Mouse (Mus musculus) thymus, postnatal 0 days (tissue): Measurements from ENCODE around the gene Cyp2d11. TPM values are rescaled to one million over a fixed set of nuclear protein-coding genes. Genes with fewer than 3 reads are reported as not detected.

Source experiments
- DNase-seq: peaks from one replicate; pipeline ENCODE4 v3.0.0-alpha.2; 2015; ENCODE audit warnings: low spot score
- polyA plus RNA-seq: library from polyadenylated mRNA; unstranded; fragments of >200 nt; fragmentation: Nextera tagmentation; extraction: Ambion mirVana; gene quantifications from 2 replicates; pipeline ENCODE4 v1.2.1, GENCODE M21; 2015

The Cyp2d11 gene
- polyA plus RNA-seq, 1 experiment from 2014 or later = not detected

DNA sequence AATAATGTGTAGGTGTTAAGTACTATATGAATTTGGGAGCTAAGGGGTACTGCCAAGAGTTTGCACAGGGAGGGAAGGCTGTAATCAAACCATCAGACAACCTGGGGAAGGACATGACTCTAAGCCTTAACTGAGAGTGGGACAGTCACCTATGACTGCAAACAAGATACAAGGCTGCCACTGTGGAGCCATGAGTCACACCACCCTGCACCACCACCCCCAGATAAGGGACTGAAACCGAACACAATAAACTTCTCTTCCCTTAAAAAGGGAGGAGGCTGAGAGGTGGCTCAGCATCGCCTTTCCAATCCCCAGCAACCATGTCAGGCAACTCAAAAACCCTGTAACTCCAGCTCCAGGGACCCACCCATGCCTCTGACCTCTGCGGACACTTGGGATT is 42.3 kb downstream of the Cyp2d11 start:
- no peak for DNase-seq

- DNase-seq = no peak
Observed at GRCm38 (mm10) chr15:82350349-82350748, 43.5 kb downstream of the Cyp2d11 start.

DNA sequence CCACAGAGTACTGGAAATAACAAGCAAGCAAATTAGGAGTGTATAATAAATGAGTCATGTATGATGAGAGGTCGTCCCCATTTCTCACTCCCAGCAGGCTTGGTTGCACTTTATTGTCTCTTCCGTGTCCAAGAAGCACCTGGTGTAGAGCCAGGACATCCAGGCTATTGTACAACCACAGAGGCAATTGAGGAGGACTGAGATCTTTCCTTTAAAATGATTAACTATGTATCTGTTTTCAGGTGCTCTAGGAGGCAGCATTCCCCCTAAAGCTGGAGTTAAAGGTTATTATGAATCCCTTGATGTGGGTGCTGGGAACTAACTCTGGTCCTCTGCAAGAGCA is 44.9 kb downstream of the Cyp2d11 start:
- no peak for DNase-seq

- DNase-seq = no peak
Observed at GRCm38 (mm10) chr15:82348258-82348998, 45.4 kb downstream of the Cyp2d11 start.

GRCm38 (mm10) chr15:82347852-82348251 is 46.0 kb downstream of the Cyp2d11 start:
- no peak for DNase-seq

- DNase-seq = no peak
Observed at GRCm38 (mm10) chr15:82347303-82347676, 46.5 kb downstream of the Cyp2d11 start.

DNA sequence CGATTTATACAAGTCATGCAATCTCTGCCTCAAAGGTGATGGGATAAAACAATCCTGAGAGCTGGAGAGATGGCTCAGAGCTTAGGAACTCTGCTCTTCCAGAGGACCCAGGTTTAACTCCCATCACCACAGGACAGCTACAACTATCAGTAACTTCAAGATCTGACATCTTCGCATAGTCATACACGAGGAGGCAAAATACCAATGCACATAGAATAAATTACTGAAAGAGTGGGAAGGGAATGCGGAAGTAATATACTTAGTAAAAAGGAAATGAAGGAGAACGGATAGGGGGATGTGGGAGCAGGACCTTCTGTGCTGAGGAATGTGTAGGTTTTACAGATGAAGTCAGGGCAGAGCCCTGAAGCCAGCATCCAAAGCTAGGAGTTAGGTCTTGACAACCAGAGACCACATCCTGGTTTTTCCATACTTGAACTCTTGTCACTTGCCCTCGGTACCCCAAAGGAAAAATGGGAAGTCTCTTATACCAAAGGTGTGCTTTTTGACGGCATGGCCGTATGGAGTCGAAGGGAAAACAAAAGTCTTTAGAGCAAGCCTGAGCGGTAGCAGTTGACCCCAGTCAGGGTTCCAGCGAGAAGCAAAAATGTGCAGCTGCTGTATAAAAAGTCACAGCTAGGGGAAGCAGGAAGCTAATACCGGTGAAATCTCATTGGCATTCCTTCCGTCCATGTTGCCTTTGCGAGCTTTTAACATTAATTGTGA is 47.1 kb downstream of the Cyp2d11 start:
- DNase-seq = no peak

- DNase-seq = peak; percentile 99
Observed at GRCm38 (mm10) chr15:82345820-82346470, 47.9 kb downstream of the Cyp2d11 start.

DNA sequence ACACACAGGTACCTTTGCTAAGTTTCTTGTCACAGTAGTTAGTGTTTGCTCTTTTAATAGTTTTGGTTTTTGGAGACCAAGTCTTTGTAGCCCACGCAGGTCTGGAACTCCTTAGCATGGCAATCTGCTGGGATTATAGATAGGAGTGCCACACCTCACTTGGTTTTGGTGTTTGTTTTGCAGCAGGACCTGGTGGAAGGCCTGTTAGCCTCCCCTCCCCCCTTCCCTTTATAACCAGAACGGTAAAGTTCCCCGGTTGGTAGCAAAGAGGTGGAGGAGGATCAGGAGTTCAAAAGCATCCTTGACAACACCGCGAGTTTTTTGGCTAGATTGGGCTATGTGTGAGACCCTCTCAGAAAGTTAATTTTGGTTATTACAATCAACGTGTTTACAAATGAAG is 48.9 kb downstream of the Cyp2d11 start:
- no peak for DNase-seq

- no peak for DNase-seq
Observed at GRCm38 (mm10) chr15:82343368-82344287, 50.2 kb downstream of the Cyp2d11 start.

DNA sequence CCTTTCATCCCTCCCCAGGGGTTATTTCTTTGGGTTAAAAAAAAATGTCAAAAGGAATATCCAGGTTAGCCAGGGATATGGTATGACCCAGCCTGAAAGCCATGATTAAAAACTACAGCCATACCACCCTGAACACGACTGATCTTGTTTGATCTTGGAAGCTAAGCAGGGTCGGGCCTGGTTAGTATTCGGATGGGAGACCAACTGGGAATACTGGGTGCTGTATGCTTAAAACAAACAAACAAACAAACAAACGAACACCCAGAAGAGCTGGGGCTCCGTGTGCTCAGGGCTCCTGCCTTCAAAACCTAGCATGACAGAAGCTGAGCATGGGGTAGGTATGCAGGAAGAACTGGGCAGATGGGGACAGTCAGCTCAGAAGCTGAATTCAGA is 51.3 kb downstream of the Cyp2d11 start:
- DNase-seq = no peak

GRCm38 (mm10) chr15:82341675-82342542 is 51.9 kb downstream of the Cyp2d11 start:
- peak; percentile 60 for DNase-seq

DNA sequence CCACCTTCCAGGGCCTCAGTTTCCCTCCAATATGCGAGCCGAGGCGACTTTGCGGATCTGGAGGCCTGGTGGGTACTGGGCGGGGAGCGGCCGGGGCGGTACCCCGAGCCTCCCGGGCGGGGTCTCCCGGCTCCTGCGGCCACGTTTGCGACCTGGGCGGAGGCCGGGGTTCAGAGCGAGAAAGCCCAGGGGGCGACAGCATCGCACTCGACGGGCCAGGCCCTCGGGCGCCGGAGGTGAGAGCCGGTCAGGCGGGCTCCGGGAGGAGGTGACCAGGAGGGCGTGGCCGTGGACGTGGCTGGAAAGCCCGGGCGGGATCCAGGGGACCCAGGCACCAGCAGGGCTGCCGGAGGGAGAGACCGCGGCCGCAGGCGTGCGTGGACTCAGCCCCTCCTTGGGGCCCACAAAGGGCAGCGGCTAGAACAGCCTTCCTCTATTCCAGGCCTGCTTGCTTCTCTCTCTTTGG is 52.8 kb downstream of the Cyp2d11 start:
- DNase-seq = no peak

DNA sequence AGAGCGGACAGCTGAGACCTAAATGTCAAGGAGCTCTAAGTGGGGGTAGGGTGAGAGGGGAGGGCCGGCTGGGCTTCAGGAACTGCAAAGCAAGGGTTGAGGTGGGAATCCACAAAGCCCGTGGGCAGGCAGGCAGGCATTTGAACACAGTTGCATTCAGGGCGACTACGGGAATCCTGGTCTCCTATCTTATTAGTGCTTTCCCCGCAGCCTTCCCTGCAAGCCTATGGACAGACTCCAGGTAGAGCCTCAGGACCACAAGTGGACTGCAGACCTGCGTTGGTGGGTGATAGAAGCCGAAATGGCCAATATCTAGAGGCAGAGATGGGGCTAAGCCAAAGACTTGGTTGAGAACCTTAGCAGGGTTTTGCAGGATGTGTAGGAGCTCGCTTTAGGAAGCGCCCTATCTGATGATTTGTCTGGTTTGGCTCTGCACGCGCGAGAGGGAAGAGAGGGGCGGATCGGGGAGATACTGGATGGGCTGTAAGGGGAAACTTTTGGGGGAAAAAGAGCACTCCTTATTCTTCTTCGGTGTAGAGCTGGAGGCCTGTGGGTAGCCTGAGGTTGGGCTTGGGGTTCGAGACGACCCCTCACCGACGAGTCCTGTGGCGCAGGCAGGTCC is 53.3 kb downstream of the Cyp2d11 start:
- no peak for DNase-seq

- DNase-seq = no peak
Observed at GRCm38 (mm10) chr15:82339634-82340254, 54.1 kb downstream of the Cyp2d11 start.
